Mouse (Mus musculus) cerebellum, postnatal 4 days (tissue): ENCODE measurements around the gene Zfp791.
"Not testable (repeated sequence)": the region's sequence is repeated elsewhere in the genome, so short reads cannot be mapped to it uniquely, and the experiment has no call there.

Source experiments
- DNase-seq, 2 experiments: peaks; one replicate each; pipeline ENCODE4 v3.0.0; 2022; ENCODE audit warnings: low spot score in 2 of 2, mixed read lengths in 1 of 2

Gene Zfp791

GRCm38 (mm10) chr8:85083108-85083813 lies 39.6 kb downstream of the Zfp791 start, which contains the start of gene Man2b1:
TSS of gene Man2b1 (plus strand) at chr8:85083270.
- DNase-seq = peak; percentile 60 to 69

- DNase-seq = not testable (repeated sequence)
These were observed 40.7 kb downstream of the Zfp791 start for GRCm38 (mm10) chr8:85082169-85082568.

- no peak for DNase-seq
These were observed 41.7 kb downstream of the Zfp791 start, which contains the start of gene Wdr83 for GRCm38 (mm10) chr8:85081216-85081555. TSS of gene Wdr83 (minus strand) at chr8:85081306.

GRCm38 (mm10) chr8:85080532-85081215 lies 42.2 kb downstream of the Zfp791 start, which contains the start of gene Wdr83os:
TSS of gene Wdr83os (plus strand) at chr8:85080740.
- DNase-seq = peak in 1 of 2 experiments; percentile 56

- no peak for DNase-seq
These were observed 42.7 kb downstream of the Zfp791 start for GRCm38 (mm10) chr8:85080214-85080531.

- peak in 1 of 2 experiments; percentile 82 for DNase-seq
These were observed 45.9 kb downstream of the Zfp791 start for GRCm38 (mm10) chr8:85076993-85077392.

- peak in 1 of 2 experiments; percentile 48 for DNase-seq
These were observed 46.9 kb downstream of the Zfp791 start for GRCm38 (mm10) chr8:85076001-85076400.

- no peak for DNase-seq
These were observed 48.3 kb downstream of the Zfp791 start for GRCm38 (mm10) chr8:85074617-85075016.

- no peak for DNase-seq
These were observed 48.7 kb downstream of the Zfp791 start for GRCm38 (mm10) chr8:85074167-85074566.

GRCm38 (mm10) chr8:85073041-85073612 lies 49.8 kb downstream of the Zfp791 start:
- DNase-seq = no peak

- no peak for DNase-seq
These were observed 50.4 kb downstream of the Zfp791 start for GRCm38 (mm10) chr8:85072364-85072929.

- DNase-seq = peak; percentile 79 to 84
These were observed 51.2 kb downstream of the Zfp791 start, which contains the start of gene Dhps for GRCm38 (mm10) chr8:85071514-85072281. TSS of gene Dhps (plus strand) at chr8:85071757.

- no peak for DNase-seq
These were observed 51.9 kb downstream of the Zfp791 start for GRCm38 (mm10) chr8:85071041-85071440.

GRCm38 (mm10) chr8:85067982-85068381 lies 54.9 kb downstream of the Zfp791 start, which contains the start of gene Gm5741:
TSS of gene Gm5741 (minus strand) at chr8:85067982.
- DNase-seq = no peak

GRCm38 (mm10) chr8:85067155-85067554 lies 55.7 kb downstream of the Zfp791 start:
- DNase-seq = no peak

- DNase-seq = no peak
These were observed 57.7 kb downstream of the Zfp791 start for GRCm38 (mm10) chr8:85065213-85065612.

- no peak for DNase-seq
These were observed 60.3 kb downstream of the Zfp791 start for GRCm38 (mm10) chr8:85062603-85063002.

GRCm38 (mm10) chr8:85059879-85060616 lies 62.8 kb downstream of the Zfp791 start, which contains the start of gene Fbxw9:
TSS of gene Fbxw9 (plus strand) at chr8:85060055.
- peak; percentile 75 to 88 for DNase-seq
